Mouse (Mus musculus) megakaryocyte progenitor cell, adult 5-6 weeks (primary cell): ENCODE results near the gene Mtx1. TPM values are rescaled to one million over a fixed set of nuclear protein-coding genes. Genes with fewer than 3 reads are reported as not detected.
A peak's percentile ranks its signal among the peaks of the same experiment; 100 is the strongest.
"Not testable (repeated sequence)": the region's sequence is repeated elsewhere in the genome, so short reads cannot be mapped to it uniquely, and the experiment has no call there.

Experiments used
- ATAC-seq: replicated peaks from 2 replicates; pipeline ENCODE4 v1.8.0; 2016; ENCODE audit warnings: mild to moderate bottlenecking, moderate TSS enrichment, inconsistent platforms; ENCODE audit not compliant: poor library complexity
- total RNA-seq, 2 experiments: library from RNA; stranded (forward) in 1 of 2; stranded (reverse) in 1 of 2; fragments of 157-497, 149-512 nt in 1 of 2; fragments of 200-1000 nt in 1 of 2; gene quantifications; 2 replicates each; pipeline versions ENCODE4 v1.2.3 to v1.2.4; 2015 to 2017

Mtx1 gene
- total RNA-seq, 2 experiments from 2014 or later, result 95.2 to 95.6 TPM

DNA sequence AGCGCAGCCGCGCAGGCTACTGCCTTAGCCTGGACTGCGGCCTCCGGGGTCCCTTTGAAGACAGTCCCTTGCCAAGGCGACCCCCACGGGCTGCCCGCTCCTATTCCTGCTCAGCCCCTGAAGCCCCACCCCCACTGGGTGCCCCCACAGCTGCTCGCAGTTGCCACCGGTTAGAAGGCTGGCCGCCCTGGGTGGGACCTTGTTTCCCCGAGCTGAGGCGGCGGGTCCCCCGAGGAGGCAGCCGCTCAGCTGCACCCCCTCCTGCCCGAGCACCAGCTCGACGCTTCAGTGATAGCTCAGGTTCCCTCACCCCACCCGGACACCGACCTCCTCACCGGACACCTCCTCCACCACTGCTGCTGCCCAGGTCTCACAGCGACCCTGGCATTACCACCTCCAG, 39.7 kb downstream of the Mtx1 start:
- no peak for ATAC-seq

DNA sequence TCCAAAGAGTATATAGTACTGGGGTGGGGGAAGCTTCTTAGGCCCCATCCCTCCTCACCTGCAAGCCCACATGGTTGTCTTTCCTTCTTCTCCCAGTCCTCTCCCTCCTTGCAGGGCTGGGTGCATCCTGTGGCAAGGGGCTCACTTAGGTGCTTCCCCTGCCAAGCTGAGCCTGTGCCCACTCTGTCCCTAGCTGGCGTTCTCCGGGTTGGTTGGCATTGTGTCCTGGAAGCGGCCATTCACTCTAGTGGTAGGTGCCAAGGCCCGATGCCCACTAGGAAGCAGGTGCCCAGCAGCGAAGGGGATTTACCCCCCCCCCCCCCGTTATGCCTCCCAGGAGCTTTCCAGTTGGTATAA, 43.0 kb downstream of the Mtx1 start:
- no peak for ATAC-seq

DNA sequence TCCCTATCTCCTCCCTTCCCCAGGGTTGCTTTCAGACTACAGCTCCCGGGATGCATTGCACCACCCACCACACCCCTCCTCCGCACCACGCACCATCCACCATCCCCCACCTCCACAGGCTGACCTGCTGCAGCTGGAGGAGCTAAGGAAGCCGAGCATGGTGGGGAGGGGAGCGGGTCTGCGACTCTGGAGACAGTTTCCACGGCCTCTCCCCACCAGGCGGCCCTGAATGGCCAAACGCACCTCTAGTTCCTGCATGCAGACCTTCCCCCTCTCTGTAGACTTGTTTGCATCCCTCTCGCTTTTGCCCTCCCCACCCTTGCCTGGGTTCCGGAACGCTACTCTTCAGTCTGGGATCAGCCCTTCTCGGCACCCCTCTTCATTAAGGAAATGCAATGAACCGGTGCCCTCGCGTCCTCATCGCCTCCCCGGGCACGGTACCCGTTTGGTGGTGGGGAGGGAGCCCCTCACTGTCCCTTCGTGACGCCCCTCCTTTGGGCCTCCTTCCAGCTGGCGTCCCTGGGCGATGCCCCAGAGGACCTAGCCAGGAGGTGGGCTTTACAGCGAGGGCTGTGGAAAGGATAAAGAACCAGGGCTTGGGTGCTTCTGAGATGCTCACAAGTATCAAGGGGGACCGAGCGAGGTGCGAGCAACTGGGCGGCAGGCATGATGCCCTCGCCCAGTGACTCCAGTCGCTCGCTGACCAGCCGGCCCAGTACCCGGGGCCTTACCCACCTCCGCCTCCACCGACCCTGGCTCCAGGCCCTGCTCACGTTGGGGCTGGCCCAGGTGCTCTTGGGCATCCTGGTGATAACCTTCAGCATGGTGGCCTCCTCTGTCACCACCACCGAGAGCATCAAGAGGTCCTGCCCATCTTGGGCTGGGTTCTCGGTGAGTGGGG, 43.6 kb downstream of the Mtx1 start, which contains the start of gene Fam189b:
Gene Fam189b (plus strand): TSS at position 86 of the 901 bp plus-strand sequence.
- peak; percentile 91 for ATAC-seq

DNA sequence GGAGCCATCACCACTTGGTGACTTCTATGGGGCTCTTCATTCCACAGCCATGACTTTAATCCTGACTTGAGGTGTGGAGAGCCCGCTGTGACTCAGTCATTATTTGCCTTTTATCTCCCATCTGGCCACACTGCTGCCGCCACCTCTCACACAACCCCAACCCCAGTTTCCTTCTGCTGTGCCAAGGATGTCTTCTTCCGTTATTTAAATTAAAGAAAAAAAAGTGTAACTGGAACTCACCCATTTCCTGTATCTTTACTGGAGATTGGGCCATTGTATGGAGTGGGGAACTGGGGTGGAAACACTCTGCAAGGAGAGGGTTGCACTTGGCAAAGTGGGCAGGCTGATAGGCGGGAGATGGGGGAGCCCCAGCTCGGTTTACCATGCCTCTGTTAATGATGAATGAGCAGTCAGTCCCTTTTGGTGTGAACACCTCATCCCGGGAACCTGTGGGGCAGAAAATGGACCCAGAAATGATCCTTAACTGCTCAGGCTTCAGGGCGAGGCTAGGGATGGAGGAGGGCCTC, 44.3 kb downstream of the Mtx1 start:
- ATAC-seq, result peak; percentile 40

DNA sequence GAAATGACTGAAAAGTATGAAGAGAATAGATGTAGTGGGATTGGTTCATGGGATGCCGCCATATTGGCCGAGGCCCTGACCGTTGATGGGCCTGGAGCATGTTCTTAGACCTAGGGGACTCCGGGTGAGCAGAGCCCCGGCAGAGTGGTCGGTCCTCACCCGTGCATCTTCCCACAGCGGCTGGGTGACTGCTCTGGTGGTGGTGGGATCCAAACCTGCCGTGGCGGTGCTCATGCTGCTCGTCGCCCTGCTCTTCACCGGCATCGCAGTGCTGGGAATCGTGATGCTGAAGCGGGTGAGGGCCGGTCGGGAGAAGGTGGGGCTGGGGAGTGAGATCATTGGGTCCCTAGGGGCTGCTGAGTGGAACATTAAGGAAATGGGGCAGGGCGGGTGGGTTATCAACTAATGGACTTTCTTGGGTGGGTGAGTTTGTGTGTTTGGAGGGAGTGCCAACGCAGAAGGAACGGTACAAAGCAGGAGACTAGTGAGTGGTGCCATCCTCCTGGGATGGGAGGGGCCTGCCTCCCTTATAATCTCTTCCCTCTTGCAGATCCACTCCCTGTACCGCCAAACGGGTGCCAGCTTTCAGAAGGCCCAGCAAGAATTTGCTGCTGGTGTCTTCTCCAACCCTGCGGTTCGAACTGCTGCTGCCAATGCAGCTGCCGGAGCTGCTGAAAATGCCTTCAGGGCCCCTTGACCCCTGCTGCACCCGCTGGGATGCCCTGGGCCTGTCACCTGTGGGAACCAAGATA, 45.0 kb downstream of the Mtx1 start:
- ATAC-seq, result no peak

DNA sequence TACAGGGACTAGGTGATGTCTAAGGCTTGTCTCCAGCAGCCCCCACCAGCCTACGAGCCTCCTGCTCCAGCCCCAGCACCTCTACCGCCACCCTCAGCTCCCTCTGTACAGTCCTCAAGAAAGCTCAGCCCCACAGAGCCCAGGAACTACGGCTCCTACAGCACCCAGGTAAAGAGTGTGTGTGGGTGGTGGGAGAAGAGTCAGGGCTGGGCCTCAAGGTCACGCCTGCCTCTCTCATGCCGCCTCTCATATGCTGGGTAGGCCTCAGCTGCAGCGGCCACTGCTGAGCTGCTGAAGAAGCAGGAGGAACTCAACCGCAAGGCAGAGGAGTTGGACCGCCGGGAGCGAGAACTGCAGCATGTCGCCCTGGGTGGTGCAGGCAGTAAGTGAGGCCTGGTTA, 47.8 kb downstream of the Mtx1 start:
- no peak for ATAC-seq

DNA sequence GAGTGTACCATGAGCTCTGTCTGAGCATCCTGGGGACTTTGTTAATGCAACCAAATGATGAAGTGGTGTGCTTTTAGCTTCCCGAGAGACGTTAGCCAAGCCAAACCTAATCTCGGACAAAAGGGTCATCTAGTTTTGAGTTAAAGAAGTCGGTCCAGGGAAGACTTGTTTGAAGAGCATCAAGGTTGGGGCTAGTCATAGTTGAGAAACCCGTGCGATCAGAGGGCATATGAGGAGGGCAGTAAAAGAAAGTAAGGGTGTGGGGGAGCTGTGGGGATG, 48.8 kb downstream of the Mtx1 start:
- ATAC-seq, result no peak

DNA sequence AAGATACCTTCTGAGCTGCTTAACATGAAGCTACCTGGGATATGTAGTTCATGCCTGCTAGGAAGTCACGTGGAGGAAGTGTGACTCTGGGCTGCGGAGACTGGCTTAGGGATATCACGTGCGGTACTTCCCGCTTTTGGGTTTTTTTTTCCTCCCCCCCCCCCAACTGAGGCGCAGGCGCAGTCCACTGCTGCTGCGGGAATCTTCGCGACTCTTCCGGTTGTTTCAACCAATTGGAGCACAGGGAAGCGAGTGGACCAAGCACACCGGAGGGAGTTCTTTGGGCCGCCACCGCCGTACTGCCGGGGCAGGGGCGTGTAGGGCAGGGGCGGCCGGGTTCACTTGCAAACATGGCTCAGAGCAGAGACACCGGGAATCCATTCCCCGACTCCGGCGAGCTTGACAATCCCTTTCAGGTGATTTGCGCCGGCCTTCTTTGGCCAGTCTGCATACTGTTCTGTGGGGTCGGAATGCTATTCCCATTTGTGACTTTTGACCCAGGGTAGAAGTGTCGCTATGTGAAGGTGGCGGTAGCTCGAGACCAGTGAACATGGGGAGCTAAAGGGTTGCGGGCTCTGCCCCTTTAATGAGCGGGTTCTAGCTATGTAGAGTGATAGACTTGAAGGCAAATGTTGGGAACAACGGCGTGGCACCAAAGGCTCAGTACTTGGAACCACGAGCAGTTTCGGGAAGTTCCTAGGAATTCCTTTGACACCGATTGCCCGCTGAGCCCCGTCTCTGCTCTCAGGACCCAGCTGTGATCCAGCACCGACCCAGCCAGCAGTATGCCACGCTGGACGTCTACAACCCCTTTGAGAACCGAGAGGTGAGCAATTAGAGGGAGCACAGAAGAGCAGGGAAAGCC, 49.4 kb downstream of the Mtx1 start, which contains the start of gene Scamp3:
Gene Scamp3 (plus strand): TSS at position 232 of the 865 bp plus-strand sequence.
- peak; percentile 87 for ATAC-seq

DNA sequence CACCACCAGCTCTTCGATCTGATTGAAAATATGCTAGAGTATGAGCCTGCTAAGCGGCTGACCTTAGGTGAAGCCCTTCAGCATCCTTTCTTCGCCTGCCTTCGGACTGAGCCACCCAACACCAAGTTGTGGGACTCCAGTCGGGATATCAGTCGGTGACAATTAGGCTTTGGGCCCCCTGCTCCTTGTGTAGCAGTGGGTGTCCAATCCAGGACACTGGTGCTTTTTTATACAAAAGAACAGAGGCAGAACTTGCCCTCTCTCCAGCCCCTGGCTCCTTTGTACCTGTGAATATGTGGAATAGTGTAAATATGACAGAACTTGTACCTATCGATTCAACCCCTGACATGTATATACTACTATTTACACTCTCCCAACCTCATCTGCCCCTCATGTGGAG, 50.5 kb downstream of the Mtx1 start:
- no peak for ATAC-seq

DNA sequence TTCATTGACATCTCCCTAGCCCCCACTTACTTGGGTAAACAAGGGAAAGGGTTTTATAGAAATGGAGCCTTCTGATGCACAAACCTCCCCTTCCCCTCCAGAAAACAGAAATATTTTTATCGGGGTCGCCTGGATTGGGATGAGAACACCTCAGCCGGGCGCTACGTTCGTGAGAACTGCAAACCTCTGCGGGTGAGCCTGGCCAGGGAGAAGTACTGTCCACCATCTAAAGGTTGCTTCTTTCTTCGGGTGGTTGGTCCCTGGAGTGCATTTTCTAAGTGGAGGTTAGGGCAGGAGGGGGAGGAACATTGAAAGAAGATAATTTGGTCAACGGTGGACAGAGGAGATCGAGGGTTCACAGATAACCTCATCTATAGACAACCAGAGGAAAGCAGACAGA, 51.3 kb downstream of the Mtx1 start:
- no peak for ATAC-seq

DNA sequence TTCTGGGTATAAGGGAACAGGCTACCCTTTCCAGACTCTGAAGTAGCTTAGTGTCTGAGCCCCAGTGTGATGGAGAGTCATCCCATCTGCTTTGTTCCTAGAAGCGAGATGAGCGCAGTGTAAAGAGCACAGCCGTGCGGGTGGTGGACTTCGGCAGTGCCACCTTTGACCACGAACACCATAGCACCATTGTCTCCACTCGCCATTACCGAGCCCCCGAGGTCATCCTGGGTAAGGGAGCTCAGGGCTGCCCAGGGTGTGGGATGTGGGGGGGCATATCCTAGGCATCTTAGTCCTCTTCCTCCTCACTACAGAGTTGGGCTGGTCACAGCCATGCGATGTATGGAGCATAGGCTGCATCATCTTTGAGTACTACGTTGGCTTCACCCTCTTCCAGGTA, 52.0 kb downstream of the Mtx1 start:
- no peak for ATAC-seq

DNA sequence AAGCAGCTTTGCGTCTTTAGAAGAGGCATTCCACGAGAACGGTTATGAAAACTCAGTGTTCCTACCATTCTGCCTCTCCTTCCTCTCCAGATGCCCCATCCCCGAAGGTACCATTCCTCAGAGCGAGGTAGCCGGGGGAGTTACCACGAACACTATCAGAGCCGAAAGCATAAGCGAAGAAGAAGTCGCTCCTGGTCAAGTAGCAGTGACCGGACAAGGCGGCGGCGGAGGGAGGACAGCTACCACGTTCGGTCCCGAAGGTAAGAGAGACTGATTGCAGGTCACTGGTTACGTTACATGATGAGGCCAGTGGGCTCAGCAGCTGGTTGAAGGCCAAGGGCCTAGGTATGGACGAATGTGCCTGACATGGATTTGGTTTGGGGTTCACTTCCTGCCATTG, 59.9 kb downstream of the Mtx1 start:
- ATAC-seq, result no peak

DNA sequence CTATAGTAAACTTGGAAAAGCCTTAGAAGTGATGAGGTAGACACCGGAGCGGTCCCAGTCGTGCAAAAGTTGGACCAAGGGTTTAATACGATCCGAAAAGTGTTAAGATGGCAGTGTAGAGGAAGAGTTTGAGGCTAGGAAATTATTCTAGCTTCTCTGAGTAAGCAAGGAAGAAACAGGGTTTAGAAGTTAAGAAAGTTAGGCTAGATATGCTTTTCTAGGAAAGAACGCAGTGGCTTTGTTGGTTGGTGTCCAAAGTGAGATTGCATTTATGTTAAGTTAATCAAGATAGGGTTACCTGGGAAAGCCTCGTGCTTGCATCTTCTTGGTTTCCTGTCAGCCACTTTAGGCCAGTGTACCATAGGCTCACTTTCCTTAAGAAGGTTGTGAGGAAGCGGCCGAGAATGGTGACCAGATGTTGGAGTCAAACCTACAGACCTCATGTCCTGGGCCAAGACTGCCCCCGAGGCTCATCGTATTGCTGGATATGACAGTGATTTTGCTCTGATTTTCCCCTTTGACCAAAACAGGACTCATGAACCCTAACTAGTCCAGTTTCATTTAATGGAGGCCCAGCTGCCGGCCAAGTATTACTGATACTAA, 61.5 kb downstream of the Mtx1 start:
- ATAC-seq, result no peak; the same call in 1 of the 2 replicates

DNA sequence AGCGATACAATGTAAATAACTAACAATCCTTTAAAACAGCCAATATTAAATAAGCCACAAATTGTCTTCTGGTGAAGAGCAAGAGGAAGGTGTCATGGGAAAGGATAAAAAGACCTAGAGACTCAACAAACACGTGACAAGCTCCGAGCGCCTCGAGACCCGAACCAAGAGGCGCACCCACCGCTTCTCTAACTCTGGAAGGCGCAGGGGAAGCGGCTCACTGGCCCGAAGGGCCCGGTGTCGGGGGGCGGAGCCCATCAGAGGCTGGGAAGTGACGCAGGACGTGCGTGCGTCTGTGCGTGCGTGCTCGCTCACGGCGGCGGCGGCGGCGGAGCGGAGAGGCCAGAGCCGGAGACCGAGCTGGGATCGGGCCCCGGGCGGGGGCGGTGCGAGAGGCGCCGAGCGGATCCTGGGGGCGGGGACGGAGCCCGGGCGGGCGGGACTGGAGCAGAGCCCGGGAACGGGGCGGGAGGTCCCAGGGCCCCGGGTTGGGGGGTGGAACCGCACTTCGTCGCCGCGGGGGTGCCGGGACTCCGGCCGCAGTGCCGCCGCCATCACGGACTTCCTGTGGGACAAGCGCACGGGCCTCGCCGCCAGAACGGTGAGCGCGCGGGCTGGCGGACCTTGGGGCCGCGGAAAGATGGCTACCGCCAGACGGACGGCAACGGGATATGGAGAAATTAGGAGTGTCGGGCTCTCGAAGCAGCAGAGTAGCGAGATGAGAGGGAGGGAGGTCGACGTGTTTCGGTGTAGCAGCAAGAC, 62.2 kb downstream of the Mtx1 start, which contains the start of gene Clk2:
Gene Clk2 (plus strand): TSS at position 290 of the 762 bp plus-strand sequence.
- ATAC-seq, result peak; percentile 96

DNA sequence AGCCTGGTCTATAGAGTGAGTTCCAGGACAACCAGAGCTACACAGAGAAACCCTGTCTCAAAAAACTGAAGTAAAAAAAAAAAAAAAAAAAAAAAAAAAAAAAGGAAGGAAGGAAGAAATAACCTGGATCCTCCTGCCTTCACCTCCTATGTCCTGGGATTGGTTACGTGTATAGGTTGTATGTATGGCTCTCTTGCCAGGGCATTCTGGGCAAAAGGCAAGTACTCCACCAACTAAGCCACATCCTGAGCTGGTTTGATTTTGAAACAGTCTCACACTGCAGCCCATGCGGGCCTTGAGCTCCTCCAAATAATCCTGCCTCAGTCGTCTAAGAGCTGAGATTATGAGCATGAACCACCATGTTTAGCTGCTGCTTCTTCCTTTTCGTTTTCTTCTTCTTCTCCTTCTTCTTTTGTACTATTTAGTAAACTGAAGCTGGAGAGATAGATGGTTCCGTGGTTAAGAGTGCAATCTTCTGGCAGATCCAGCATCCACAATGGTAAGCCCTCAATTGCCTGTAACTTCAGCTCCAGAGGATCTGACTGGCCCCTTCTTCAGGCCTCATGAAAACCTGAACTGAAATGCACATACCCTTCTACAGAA, 63.1 kb downstream of the Mtx1 start:
- no peak for ATAC-seq

DNA sequence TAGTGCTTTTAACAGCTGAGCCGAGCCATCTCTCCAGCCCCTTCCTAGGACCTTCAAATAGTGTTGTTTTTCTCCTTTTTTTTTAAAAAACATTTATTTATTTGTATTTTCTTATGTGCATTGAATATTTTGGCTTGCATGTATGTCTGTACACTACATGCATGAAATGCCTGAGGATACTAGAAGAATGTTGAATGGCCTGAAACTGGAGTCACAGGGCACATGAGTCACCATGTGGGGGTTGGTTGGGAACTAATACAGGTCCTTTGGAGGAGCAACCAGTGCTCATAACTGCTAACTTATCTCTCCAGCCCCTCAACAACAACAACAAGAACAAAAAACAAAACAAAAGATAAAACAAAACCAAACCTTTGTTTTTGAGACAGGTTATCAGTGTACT, 63.8 kb downstream of the Mtx1 start:
- ATAC-seq, result no peak

DNA sequence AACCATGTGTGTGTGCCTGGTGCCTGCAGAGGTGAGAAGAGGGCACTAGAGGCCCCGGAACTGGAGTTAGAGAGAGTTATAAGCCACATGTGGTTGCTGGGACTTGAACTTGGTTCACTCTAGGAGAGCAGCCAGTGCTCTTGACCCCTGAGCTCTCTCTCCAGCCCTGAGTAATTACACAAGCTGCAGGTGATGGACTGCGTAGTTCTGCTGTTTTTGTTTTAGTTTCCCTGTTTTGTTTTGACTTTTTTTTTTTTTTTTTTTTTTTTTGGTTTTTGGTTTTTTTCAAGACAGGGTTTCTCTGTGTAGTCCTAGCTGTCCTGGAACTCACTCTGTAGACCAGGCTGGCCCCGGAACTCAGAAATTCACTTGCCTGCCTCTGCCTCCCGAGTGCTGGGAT, 65.1 kb downstream of the Mtx1 start:
- ATAC-seq, result no peak

DNA sequence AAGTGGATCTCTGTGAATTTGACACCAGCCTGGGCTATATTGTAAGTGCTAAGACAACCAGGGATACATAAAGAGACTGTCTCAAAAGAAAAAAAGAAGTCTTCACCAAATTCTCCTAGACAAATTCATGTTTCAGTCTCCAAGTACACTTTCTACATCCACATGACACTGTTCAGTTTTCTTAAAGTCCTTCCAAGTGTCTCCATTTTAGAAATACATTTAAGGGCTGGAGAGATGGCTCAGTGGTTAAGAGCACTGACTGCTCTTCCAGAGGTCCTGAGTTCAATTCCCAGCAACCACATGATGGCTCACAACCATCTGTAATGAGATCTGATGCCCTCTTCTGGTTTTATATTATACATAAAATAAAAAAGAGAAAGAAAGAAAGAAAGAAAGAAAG, 65.7 kb downstream of the Mtx1 start:
- ATAC-seq, result not testable (repeated sequence)

DNA sequence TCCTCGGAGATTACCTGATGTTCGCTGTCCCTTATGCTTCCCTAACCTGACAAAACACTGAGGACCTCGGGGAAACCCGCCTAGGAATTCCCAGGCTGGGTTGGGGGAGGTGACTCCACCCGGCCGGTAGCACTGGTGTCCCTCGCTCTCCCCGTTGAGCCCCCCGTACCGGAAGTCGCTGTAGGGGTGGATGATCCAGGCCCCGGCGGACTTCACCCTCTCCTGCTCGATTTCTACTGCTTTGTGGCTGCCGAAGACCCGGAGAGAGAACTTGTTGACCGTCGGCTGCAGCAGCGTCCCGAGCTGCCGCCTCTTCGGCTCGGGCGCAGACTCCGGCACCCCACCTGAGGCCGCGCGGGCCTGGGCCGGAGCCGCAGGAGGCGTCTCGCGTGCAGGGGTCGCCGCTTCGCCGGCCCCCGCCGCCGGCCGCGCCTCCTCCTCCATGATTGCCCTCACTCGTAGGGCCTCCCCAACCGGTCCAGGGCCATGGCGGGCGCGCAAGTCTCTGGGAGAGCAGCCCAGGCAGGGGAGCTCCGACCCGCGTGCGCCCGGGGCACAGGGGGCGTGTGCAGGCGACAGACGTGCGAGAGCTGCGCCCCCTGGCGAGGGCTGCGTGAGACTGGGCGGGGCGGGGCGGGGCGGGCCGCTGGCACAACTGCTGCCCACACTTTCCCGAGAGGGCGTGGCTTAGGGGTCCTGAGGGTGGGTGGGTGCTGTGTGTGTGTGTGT, 67.1 kb downstream of the Mtx1 start, which contains the start of gene Hcn3:
Gene Hcn3 (minus strand): TSS at position 581 of the 729 bp plus-strand sequence.
- ATAC-seq, result peak; percentile 65
